Mouse (Mus musculus): ENCODE measurements at regions not wholly inside any gene's neighbourhood (a gene's known extent, or its start where the extent isn't known, plus 50 kb on each side); places are given as distances from the start of the nearest gene placed in this dataset.

DNA sequence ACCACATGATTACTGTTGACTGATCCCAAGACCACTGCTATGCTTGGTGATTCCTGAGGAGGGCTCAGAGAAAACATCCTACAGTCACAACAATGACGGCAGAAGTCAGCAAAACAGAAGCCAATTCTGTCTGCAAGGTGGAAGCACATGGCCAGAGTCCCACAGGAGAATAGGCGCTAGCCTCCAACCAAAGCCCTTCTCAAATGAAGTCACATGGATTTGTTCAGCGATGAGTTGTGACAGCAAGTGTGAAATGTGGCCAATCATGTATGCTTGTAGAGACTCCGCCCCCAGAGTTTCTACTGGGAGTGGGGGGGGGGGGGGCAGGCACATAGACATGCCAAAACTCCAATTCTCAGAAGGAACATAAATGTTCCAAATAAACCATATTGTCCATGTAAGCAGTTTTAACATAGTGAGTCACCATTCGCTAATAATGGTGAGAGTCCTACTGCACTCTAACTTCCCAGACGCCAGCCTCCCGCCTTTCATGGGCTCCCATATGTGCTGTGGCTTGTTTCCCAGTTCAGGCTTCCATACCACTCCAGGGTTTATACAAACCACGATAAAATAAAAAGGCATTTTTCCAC is 231.6 kb upstream of the Npvf start:
- no peak for ATAC-seq (replicated peaks; ENCODE audit: low FRiP score, low TSS enrichment, poor library complexity, severe bottlenecking)

DNA sequence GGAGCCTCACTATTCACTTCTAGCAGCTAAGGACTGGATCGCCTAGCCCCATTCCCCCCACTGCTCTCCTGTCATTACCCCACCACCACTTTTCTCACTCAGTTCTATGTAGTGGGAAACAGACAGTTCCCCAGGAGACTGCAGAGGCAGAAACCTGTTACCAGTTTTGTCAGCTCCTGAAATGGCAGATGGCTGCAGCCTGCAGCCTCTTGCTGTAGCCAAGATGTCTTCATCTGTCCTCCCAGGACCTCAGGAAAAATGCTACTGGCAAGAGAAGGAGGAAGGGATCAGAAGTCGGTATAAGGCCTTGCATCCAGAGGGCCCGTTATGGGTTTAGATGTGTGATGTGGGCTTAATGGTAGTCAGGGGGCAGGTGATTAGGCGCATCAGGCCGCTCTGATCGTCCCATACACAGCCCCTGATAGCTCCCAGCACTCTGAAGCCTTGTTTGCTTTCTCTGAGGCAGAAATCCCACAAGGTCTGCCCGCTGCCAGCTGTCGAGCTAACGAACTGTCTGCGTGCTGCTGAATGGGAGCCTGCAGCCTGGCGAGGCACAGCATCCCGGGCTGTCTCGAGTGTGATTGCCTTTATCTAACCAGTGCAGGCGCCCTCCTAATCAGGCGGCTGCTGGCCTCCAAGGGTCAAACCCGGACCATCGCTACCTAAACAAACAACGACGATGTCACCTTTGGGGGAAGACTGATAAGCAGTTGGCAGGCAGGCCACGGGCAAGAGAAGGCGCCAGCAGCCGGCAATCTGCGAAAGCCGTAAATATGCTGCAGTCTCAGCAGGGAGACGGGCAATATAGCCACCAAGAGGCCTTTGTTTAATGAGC is 236.3 kb upstream of the Npvf start:
- ATAC-seq (replicated peaks; ENCODE audit: low FRiP score, low TSS enrichment, poor library complexity, severe bottlenecking): peak; percentile 98

DNA sequence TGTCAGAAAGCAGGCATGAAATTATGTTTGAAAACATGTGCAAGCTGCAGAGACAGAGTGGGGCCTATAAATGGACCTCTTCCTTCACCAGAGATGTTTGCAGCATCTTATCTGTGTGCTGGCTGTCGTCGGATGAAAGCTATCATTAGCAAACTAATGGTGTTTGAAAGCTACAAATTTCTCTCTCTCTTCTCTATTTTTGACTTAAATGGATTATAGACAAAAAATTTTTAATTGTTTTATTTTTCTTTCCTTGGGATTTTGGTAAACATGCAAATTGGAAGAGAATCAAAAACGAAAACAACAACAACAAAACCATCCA is 236.9 kb upstream of the Npvf start:
- ATAC-seq (replicated peaks; ENCODE audit: low FRiP score, low TSS enrichment, poor library complexity, severe bottlenecking): no peak

DNA sequence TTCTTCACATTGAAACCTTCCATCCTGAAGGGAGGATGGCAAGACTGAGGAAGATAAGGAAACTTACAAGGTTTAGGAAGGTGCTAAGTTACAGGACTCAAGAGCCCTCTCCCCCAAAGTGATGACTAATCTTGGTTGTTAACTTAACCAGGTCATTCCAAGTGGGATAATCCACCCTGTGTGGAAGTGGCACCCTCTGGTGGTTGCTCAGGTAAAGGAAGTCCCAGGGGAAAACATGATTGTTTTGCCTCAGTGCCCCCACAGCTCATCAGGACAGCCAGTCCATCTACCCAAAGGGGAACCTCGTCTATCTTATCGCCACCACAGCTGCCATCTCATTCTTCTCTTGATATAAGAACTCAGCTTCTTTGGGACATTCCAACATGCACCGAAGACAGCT is 244.6 kb upstream of the Npvf start:
- no peak for ATAC-seq (replicated peaks; ENCODE audit: low FRiP score, low TSS enrichment, poor library complexity, severe bottlenecking)

DNA sequence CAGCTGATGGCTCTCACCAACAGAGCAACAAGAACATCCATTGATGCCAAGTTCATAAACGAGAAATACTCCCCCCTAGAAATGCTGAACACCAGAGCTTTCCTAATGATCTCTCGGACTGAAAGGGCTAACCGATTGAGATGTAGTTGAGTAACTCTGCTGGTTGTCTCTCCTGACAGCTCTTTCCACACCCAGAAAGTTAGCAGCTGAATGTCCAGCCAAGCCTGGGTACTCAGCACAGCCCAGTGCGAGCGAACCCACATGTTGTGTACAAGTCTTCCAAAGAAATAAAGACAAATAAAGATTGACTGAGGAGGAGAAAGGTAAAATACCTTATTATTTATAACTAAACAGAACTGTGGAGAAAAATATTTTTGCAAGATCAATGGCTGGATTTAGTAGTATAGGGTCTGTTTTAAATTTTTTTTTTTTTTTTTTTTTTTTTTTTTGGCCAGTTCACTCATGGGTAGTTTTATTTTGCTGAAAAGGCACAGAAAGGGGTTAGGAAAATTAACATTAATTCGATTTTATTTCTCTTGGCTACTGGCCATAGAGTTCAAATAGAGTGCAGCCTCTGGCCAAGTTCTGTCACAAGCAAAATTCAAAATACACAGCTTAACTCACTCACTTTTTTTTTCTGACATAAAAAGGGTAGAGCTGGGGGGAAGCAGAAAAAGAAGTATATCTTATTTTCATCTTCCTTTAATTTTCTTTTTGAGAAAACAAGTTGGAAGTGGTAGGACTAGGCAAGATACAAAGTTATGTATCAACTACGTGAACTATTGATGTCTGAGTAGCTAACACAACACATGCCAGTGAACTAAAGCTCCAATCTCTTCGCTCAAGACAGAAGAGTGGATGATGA is 261.2 kb upstream of the Npvf start:
- no peak for ATAC-seq (replicated peaks; ENCODE audit: low FRiP score, low TSS enrichment, poor library complexity, severe bottlenecking)

DNA sequence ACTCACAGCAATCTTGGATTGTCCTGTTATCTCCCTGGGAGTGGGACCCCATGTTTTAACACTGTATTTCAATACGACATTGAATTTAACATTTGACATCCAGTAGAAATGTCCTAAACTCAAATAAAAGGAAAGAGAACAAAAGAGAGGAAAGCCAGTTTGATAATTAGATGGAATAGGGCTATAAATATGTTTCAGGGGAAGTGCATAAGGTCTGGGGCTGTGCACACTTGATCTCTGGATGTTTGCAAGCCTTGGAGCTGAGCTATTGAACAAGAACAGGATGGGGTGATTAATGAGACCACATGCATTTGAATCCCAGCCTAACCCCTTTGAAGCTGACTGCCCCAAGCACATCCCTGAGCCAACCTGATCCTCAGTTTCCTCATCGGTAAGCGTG is 264.0 kb upstream of the Npvf start:
- ATAC-seq (replicated peaks; ENCODE audit: low FRiP score, low TSS enrichment, poor library complexity, severe bottlenecking): no peak

DNA sequence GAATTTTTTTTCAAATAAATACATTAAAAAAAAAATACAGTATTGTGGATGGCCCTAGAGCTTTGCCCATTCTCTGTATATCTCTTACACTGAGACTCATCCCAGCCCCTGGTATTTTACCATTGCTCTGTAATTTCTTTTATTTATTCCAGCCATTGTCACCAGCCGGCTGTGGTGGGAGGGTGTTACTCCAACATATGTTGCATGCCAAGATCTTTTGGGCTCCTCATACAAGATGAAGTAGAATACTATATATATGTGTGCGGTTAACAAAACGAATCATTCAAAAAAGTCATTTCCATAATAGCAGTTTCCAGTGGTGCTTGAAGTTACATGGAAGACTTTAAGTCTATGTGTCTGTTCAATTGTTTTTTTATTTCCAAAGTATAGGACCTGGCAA is 268.0 kb upstream of the Npvf start:
- no peak for ATAC-seq (replicated peaks; ENCODE audit: low FRiP score, low TSS enrichment, poor library complexity, severe bottlenecking)

DNA sequence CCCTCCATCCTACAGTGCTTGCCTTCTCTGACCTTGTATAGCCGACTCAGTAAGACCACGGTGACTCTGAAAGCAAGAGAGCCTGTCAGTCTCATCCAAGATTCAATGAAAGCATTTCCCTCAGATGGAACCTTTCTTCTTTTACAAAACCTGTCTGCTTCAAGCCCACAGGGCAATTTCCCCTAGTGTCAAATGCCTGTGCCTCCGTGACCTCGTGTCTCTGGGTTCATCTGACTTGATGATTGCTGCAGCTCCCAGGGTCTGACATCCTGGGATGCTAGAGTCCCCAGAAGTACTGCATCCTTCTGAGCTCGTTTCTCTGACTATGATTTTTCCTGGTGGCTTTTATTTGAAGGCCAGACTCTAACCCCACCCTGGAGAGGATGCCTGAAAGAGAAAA is 270.3 kb upstream of the Npvf start:
- no peak for ATAC-seq (replicated peaks; ENCODE audit: low FRiP score, low TSS enrichment, poor library complexity, severe bottlenecking)

DNA sequence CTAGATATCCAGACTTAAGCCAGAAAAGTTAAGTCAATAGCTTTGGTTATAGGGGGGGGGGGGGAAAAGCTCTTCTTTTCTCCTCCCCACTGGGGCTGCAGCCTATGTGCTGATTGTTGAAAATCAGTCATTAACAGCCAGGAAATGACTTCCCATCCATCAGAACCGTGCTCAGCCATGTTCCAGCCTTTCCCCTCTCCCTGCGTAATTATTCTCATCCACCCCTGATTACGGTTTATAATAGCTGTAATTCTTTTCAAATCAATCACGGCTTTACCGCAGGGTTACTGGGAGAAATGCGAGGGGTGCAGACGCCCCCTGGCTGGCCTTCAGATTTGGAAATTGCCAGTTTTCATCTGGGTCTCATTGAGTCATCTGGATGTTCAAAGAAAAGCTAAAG is 270.8 kb upstream of the Npvf start:
- ATAC-seq (replicated peaks; ENCODE audit: low FRiP score, low TSS enrichment, poor library complexity, severe bottlenecking): no peak

DNA sequence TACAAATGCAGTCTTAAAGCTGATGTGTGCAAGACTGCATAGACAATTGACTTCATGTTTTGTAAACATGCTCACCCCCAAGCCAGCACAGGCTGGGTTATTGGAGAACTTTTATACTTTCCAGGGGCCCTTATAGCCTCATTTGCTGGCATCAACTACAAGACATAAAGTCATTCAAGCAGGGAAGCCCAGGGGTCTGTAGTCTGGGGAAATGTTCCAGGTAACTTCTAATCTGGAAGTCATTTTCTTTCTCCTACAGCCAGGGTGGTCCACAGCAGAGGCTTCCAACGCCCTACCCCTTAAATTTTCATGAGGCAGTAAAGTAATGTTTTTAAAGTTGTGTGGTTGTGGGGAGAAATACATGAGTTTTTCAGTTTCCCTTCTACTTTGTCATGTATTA is 272.1 kb upstream of the Npvf start:
- ATAC-seq (replicated peaks; ENCODE audit: low FRiP score, low TSS enrichment, poor library complexity, severe bottlenecking): no peak

DNA sequence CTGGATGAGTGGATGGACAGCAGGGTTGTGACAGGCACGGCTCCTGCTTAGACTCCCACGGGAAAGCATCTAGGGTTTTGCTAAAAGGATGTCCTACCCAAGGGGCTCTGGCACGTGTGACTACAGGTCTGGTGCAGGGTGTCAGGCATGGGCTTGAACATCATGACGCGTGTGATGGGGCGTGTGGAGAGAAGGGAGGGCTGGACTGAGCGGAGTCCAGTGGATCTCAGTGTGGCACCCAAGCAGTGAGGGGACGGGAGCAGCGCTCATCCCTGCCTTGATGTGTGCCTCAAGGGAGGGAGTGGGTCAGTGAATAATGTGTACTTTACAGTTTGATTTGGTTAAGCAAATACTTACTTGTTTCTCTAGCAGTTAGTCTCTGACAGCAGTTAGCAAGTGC is 275.3 kb upstream of the Npvf start:
- ATAC-seq (replicated peaks; ENCODE audit: low FRiP score, low TSS enrichment, poor library complexity, severe bottlenecking): no peak

DNA sequence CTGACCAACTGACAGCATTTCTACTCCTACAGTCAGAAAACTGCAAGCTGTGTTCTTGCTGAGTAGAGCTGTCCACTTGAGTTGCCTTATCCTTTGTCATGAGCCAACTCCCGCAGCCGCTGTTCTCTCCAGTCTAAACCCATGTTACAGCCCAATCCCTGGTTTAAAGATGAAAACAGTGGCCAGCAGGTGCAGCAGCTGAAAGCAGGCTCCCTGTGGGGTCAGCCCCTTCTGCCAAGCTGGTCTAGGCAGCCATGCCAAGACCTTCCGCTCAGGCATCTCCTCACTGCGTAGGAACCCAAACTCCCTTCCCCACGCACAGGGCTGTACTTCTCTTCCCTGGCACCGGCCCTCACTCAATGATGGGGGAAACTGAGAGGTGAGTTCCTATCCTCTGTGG is 279.3 kb upstream of the Npvf start:
- no peak for ATAC-seq (replicated peaks; ENCODE audit: low FRiP score, low TSS enrichment, poor library complexity, severe bottlenecking)

DNA sequence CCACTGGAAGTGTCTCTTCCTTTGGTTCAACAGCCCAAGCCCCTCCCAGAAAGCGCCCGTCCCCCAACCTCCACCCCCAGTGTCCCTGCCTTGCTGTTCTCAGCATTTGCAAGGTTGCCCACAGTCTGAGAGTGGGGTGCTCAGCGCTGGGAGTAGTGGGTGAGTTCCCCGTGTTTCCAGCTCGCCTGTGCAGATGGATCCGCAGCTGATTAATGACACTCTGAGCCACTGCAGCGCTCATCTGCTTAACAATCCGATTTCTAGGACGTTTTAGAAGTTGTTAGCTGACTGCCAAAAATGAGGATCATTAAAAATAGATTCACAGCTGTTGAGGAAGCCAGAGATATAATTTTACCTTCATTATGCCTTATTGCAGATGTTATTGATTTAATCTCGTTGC is 280.0 kb upstream of the Npvf start:
- ATAC-seq (replicated peaks; ENCODE audit: low FRiP score, low TSS enrichment, poor library complexity, severe bottlenecking): no peak

DNA sequence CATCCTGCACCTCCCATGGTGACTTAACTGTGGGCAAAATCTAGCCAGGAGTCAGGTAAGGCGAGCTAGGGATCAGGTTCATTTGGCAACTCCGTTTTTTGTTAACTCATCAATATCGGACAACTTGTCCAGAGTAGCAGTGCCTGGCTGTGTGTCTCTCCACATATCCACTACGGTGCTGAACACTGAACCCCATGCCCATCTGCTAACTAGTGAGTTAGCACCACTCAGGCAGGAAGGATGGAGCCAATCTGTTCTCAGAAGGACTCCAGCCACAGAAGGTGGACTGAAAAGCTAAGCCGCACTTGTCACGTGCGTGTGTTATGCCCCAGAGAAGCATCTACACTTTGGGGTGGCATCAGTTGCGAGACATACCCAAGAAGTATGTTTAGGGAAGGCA is 282.1 kb upstream of the Npvf start:
- ATAC-seq (replicated peaks; ENCODE audit: low FRiP score, low TSS enrichment, poor library complexity, severe bottlenecking): no peak

DNA sequence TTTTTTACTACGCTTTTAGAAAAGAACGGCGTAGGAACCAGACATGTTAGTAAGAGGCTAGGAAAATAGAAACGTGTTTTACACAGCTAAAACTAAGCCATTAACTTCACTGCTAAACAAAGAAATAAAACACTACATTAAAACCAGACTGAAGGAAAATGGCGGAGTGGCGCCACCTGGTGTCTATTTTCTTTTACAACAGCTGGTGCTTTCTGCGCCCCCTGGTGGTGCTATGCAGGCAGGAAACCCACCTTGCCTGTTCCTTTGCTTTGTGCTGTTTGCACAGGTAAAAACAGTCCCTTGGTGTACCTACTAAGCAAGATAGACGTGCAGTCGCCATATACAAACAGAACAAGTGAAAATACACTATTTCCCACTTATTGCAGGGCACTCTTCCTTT is 282.9 kb upstream of the Npvf start:
- ATAC-seq (replicated peaks; ENCODE audit: low FRiP score, low TSS enrichment, poor library complexity, severe bottlenecking): peak; percentile 57; the same call in 1 of the 2 replicates

DNA sequence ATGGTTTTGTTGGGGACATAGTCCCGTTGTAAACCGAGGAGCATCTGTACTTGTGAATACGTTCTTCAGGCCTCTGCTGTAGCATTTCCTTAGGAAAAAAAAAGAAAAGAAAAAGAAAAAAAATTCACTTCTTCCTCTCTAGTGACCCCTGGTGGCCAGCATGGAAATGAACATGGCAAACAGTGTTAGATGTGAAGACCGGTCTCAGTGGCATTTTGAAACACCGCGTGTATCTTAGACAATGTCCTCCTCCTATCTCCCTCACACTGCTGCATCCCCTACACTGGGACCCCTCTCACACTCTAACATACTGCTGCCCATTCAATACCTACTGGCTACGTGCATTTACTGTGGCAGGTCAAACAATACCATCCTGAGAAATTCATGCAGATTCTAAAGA is 284.6 kb upstream of the Npvf start:
- no peak for ATAC-seq (replicated peaks; ENCODE audit: low FRiP score, low TSS enrichment, poor library complexity, severe bottlenecking)

DNA sequence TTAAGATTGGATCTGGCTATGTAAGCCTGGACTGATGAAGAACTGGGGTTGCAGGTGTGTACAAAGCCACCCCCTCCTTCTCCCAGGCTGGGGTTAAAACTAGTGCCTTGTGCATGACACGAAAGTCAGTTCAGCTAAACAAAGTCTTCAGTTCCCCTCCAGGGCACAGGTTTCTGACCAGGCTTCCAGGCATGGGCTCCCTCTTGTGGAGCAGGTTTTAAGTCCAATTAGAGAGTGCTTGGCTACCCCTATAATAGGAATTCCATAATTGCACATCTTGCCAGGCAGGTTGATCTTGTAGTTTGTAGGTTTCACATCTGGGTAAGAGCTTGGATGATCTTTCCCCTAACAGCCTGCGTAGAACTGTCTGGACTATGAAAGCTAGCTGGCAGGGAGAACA is 285.2 kb upstream of the Npvf start:
- no peak for ATAC-seq (replicated peaks; ENCODE audit: low FRiP score, low TSS enrichment, poor library complexity, severe bottlenecking)

DNA sequence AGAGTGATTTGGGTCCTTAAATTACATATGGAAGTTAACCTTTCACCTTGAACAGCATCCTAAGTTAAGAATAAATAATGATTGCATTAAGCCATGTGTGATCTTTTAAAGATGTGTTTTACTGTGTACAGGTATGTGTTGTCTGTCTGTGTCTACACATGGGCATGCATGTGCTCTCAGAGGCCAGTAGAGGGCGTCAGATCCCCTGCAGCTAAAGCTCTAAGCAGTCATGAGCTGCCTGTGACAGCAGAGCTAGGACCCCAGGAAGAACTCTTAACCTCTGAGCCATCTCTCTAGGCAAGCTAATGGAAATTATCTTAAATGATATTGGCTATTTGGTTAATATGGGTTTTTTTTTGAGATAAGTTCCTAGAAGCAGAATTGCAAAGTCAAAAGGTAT is 285.9 kb upstream of the Npvf start:
- no peak for ATAC-seq (replicated peaks; ENCODE audit: low FRiP score, low TSS enrichment, poor library complexity, severe bottlenecking)

DNA sequence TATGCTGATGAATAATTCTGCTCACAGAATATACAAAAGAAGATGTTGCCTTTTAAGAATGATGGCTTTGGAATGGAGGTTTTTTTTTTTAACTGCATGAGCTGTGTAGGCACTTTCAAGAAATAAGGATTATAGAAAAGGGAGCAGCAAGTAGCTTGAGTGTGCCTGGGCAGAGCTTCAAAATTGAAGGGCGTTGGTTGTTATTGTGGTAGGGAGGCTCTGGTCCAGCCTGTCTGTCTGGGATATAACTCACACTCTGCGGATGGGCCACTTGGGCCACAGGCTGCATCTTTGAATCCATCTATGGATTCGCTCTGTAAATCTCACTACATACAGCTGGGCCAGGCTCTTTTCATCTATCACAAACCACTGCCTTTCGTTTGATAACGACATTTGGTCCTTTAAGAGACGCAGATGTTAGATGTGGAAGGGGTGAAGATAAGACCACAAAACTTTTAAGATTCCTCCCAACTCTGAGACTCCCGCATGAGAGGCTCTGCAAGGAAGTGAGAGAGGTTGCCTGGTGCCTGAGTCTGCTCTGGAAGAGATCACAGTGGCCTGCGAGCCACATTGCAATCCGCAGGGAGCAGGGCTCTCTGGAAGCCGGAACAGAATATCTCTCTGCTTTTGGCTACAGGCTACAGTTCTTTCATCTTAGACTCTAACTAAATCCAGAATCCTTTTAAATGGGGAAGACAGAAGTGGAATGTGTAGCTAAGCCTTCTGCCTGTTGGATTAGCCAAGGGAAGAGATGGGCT is 286.6 kb upstream of the Npvf start:
- no peak for ATAC-seq (replicated peaks; ENCODE audit: low FRiP score, low TSS enrichment, poor library complexity, severe bottlenecking)

DNA sequence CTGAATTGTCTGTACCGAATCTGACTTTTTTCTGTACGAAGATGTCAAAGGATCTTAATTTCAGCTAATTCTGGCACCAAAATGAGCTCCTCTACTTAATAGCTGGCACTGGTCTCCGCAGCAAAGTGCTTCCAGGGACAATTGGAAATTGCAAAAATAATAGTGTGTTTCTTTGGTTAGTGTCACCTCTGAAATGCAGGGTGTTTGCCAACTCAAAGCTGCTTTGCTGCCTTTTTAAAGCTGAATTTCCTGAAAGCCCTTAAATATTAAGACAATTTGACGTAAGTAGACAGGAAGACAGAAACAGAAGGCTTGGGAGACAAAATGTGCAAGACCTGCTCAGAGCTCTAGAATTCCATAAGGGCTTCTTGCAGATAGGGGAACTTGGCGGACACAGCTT is 288.5 kb upstream of the Npvf start:
- no peak for ATAC-seq (replicated peaks; ENCODE audit: low FRiP score, low TSS enrichment, poor library complexity, severe bottlenecking)

Data from megakaryocyte-erythroid progenitor cell, adult 5-6 weeks (primary cell).